Mouse (Mus musculus): Measurements from ENCODE around the gene Lcn4. TPM values are rescaled to one million over a fixed set of nuclear protein-coding genes. Genes with fewer than 3 reads are reported as not detected.

Gene Lcn4
- total RNA-seq, 2 experiments from 2014 or later, result not detected

GRCm38 (mm10) chr2:26641006-26641647 lies 30.0 kb downstream of the Lcn4 start:
- no peak for TF ChIP-seq CTCF (IDR thresholded peaks at IDR 0.05)
- DNase-seq (ENCODE audit: extremely low spot score in 1 of 2, low spot score in 2 of 2), result no peak
- H3K27ac ChIP-seq, result no peak overlapping the region
- H3K4me3 ChIP-seq, result no peak overlapping the region
- intact Hi-C loops (cut with DNase I), result no loop called here

DNA sequence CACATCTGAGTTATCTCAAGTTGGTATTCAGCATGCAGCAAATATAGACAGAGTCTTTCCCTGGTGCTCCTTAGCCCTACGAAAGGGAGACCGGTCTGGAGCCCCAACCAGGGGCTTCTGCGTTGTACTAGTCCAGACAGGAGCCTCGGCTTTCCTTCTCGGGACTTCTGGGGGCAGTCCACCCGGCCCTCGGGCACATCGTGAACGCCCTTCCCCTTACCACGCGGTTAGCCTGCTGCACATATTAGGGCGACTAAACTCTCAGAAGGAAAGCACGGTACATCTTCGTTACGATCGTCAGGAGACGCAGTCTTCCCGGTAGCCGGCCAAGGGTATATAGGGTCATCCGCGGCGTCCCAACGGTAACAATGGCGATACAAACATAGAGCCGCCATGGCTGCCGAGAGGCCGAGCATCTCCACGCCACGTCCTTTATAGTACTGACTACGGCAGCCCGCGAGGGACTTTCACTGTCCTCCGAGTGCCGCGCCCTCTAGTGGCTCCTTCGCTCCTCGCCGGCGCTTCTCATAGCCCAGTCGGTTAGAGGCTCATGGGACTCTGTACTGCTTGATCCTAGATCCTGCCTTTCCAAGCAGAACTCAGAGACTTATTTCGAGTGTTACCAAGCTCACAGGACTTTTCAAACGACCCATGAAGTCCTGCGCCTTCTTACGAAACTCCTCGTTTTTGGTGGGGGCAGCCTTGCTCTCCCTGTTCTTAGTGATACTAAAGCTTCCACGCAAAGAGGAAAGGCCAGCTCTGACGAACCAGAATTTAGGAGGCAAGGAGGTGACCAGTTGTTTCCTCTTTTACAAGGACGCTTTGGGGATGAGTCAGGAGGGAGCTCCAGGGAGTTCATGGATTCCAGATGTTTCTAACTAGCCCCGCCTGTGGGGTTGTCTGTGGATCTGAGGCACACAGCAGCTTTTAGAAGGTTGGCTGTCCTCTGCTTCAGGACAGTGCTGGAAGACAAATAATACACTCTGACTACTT lies 30.9 kb downstream of the Lcn4 start:
- intact Hi-C loops (cut with DNase I), result loop anchor here (5.0 kb wide), 1 partner anchor 193 kb away; the partner anchor contains the start of gene Sec16a
- peak; percentile 99 for TF ChIP-seq CTCF (IDR thresholded peaks at IDR 0.05)
- H3K4me3 ChIP-seq, result peak overlapping the region; percentile 97

GRCm38 (mm10) chr2:26639083-26639482 lies 32.0 kb downstream of the Lcn4 start:
- no peak overlapping the region for H3K27ac ChIP-seq
- H3K4me3 ChIP-seq, result peak overlapping the region; percentile 97
- TF ChIP-seq CTCF (IDR thresholded peaks at IDR 0.05), result peak; percentile 26
- intact Hi-C loops (cut with DNase I), result loop anchor here (5.0 kb wide), 1 partner anchor 192 kb away; the partner anchor contains the start of gene Sec16a
- no peak for DNase-seq (ENCODE audit: extremely low spot score in 1 of 2, low spot score in 2 of 2)

More for the DNA sequence above, 30.9 kb downstream of the Lcn4 start:
- H3K27ac ChIP-seq, result peak overlapping the region; percentile 89
- DNase-seq (ENCODE audit: extremely low spot score in 1 of 2, low spot score in 2 of 2), result peak; percentile 96 to 99

DNA sequence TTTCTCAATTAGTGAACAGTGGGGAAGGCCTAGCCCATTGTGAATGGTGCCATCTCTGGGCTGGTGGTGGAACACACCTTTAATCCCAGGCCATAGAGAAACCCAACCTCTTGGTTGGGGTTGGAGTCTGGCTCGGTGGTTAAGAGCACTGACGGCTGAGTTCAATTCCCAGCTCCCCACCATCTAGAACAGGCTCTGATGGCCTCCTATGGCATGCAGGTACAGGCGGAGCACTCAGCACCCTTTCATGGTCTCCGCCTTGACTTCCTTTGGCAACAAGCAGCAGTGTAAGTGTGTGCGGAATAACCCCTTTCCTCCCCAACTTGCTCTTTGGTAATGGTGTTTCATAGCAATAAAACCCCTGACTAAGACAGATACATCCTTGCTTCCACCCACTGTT lies 32.5 kb downstream of the Lcn4 start:
- no peak for DNase-seq (ENCODE audit: extremely low spot score in 1 of 2, low spot score in 2 of 2)
- Histone ChIP-seq H3K4me3 (peak overlapping the region; percentile 97; the same call in 1 of the 2 replicates), H3K27ac (no peak overlapping the region)
- no peak for TF ChIP-seq CTCF (IDR thresholded peaks at IDR 0.05)
- intact Hi-C loops (cut with DNase I), result loop anchor here (5.0 kb wide), 1 partner anchor 191 kb away; the partner anchor contains the start of gene Sec16a

DNA sequence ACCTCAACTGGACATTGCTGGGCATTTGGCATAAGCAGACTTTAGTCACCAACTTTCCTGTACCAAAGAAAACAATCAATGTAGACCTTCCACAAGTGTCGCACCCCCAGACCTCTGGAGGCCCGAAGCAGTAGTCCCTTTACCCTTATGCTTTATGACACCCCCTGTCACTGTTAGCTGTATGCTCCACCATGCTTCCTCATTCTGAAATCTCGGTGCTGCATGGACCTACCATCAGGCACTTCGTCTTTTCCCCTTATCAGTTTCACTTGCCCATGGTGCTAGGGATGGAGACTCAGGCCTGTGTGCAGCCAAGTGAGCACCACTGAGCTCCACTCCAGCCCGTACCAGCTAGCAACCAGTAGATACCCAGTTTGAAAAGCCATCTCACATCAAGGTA lies 33.0 kb downstream of the Lcn4 start:
- no peak for TF ChIP-seq CTCF (IDR thresholded peaks at IDR 0.05)
- Histone ChIP-seq H3K27ac (no peak overlapping the region), H3K4me3 (no peak overlapping the region)
- DNase-seq (ENCODE audit: extremely low spot score in 1 of 2, low spot score in 2 of 2), result no peak
- intact Hi-C loops (cut with DNase I), result loop anchor here (5.0 kb wide), 1 partner anchor 191 kb away; the partner anchor contains the start of gene Sec16a

DNA sequence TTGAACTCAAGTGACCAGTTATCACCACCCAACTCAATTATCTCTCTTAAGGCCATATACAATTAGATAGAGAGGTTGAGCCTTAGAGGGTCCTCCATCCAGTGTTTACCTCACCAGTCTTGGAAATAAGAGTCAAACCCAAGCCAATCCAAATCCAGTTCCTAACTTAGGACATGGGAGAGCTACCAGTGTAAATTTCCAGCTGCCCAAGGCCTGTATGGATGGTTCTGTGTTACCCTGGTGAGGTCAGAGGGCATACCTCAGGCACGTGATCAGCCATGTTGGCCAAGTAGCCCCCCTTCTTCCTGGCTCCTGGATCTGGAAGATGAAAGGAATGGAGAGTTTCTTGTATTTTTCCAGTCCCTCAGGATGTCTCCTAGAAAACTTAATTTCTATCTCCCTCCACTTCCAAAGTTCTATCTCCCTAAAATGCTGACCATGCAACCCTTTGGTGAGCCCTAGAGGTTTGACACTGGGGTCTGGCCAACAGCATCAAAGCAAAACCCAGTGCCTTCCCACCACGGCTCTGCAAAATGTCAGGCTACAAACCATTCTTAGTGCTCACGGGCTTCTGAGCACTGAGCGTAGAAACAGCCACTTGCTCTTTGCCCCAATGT lies 33.7 kb downstream of the Lcn4 start:
- Histone ChIP-seq H3K27ac (no peak overlapping the region), H3K4me3 (no peak overlapping the region)
- no peak for TF ChIP-seq CTCF (IDR thresholded peaks at IDR 0.05)
- intact Hi-C loops (cut with DNase I), result loop anchor here (5.0 kb wide), 1 partner anchor 190 kb away; the partner anchor contains the start of gene Sec16a
- DNase-seq (ENCODE audit: extremely low spot score in 1 of 2, low spot score in 2 of 2), result no peak

- Histone ChIP-seq H3K4me3 (no peak overlapping the region), H3K27ac (no peak overlapping the region)
- intact Hi-C loops (cut with DNase I), result loop anchor here (5.0 kb wide), 1 partner anchor 189 kb away; the partner anchor contains the start of gene Sec16a
- no peak for TF ChIP-seq CTCF (IDR thresholded peaks at IDR 0.05)
- no peak for DNase-seq (ENCODE audit: extremely low spot score in 1 of 2, low spot score in 2 of 2)
Measured at GRCm38 (mm10) chr2:26636325-26636635, 34.8 kb downstream of the Lcn4 start.

DNA sequence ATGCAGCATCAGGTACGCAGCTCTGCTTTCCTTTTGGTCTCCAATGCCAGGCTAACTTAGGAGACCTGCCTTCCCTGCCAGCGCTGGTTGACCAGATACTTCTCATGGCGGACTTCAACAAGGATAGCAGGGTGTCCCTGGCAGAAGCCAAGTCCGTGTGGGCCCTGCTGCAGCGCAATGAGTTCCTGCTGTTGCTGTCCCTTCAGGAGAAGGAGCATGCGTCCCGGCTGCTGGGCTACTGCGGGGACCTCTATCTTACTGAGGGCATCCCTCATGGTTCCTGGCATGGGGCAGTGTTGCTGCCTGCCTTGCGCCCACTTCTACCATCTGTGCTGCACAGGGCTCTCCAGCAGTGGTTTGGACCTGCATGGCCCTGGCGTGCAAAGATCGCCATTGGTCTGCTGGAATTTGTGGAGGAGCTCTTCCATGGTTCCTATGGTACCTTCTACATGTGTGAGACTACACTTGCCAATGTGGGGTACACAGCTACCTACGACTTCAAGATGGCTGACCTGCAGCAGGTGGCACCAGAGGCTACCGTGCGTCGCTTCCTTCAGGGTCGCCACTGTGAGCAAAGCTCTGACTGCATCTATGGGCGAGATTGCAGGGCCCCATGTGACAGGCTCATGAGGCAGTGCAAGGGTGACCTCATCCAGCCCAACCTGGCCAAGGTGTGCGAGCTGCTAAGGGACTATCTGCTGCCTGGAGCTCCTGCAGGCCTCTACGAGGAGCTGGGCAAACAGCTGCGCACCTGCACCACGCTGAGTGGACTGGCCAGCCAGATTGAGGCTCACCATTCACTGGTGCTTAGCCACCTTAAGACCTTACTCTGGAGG lies 35.4 kb downstream of the Lcn4 start:
- intact Hi-C loops (cut with DNase I), result loop anchor here (5.0 kb wide), 1 partner anchor 188 kb away; the partner anchor contains the start of gene Sec16a
- TF ChIP-seq CTCF (IDR thresholded peaks at IDR 0.05), result no peak
- H3K4me3 ChIP-seq, result no peak overlapping the region
- DNase-seq (ENCODE audit: extremely low spot score in 1 of 2, low spot score in 2 of 2), result no peak
- H3K27ac ChIP-seq, result no peak overlapping the region

DNA sequence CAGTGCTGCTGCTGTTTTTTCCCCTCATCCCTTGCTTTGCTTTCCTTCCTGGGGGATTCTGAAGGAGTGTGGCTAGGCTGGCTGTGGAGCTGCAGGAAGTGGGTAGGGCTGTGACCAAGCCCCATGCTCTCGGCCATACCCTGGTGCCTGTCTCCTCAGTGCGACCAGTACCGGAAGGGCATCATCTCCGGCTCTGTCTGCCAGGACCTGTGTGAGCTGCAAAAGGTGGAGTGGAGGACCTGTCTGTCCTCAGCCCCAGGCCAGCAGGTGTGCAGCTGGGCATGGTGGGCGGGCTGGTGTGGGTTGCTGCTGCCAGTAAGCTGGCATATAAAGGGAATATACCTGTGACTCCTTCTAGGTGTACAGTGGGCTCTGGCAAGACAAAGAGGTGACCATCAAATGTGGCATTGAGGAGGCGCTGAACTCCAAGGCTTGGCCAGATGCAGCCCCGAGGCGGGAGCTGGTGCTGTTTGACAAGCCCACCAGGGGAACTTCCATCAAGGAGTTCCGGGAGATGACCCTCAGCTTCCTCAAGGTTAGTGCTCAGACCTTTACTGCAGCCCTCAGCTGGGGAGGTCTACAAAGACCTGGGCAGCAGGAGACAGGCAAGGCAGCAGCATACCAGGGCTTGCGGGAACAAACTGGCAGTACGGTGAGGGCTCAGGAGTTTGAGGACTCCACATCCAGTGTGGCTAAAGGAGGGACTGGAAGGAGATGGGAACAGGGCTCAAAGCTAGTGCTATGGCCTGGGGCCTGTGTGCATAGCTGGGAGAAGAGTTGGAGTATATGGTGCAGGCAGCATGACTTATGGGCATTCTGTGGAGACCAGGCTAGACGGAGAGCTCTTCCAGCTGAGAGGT lies 36.2 kb downstream of the Lcn4 start:
- no peak for DNase-seq (ENCODE audit: extremely low spot score in 1 of 2, low spot score in 2 of 2)
- Histone ChIP-seq H3K27ac (no peak overlapping the region), H3K4me3 (no peak overlapping the region)
- intact Hi-C loops (cut with DNase I), result loop anchor here (5.0 kb wide), 1 partner anchor 188 kb away; the partner anchor contains the start of gene Sec16a
- TF ChIP-seq CTCF (IDR thresholded peaks at IDR 0.05), result no peak

DNA sequence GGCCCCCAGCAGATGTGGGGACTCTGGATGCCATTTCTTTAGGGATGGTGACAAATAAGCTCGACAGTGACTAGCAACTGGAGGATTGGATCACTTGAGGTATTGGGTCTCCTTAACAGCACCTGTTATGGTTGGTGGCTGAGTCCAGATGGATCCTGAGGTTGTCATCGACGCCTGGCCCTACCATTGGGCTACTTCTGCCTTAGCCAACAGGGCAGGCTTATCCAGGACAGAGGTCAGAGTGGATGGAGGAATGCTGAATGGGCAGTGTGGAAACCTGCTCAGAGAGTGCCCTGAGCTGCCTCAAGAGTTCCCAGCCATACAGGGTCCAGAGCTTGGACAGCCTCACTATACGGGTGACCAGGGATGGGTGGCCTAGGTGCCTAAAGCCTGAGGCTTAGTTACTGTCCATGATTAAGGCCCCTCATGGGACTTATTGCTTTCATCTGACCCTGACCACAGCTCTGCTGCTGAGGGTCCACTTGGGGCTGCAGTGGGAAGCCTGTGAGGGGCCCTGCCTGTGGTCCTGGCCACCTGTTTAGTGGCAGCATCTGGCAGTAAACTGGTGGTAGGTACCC lies 37.0 kb downstream of the Lcn4 start:
- H3K27ac ChIP-seq, result no peak overlapping the region
- H3K4me3 ChIP-seq, result no peak overlapping the region
- DNase-seq (ENCODE audit: extremely low spot score in 1 of 2, low spot score in 2 of 2), result no peak
- intact Hi-C loops (cut with DNase I), result no loop called here
- TF ChIP-seq CTCF (IDR thresholded peaks at IDR 0.05), result no peak

Data from left cerebral cortex, adult 2 months (tissue).